Mouse (Mus musculus) urinary bladder, postnatal 14 days (tissue): ENCODE data around the gene Gprc6a.

Source experiments
- DNase-seq: peaks from one replicate; pipeline ENCODE4 v3.0.0; 2021; ENCODE audit warnings: low spot score

The Gprc6a gene

DNA sequence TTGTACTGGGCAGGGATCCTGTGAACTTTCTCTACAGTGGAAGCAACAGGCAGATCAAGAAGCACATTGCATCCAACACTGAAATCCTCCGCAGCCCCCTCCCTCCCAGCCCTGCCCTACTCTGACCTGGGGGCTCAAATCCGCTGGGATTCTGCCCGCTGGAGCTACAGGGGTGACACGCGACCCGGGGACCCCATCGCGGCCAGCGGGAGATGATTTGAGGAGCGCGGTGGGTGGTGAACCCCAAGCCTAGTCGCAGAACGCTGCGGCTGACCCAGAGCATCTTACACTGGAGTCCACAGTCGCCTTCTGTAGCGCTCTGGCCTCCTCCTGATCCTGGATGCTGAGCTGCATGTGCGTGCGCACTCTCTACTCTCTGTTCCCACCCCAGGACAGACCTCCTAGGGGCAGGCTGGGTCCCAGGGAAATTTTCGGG, 41.1 kb downstream of the Gprc6a start, which contains the start of gene Fam162b:
TSS of gene Fam162b (minus strand) at position 379 of the 436 bp plus-strand sequence.
- DNase-seq: no peak

DNA sequence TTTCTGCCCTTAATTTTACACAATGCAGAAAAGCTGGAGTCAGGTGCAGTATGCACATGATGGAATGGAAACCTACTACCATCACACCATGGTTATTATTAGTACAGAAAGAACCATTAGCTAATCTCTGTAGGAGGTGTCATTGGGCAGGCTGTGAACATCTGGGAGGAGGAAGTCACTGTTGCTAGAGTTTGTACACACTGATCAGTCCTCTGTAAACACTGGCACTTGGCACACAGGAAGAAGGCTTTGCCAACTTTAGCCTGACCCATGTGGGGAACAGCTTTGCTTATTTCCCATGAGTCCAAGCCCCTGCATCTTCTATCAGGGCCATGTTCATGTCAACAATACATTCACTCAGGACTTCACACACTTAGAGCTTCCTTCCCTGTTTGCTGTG, 46.3 kb downstream of the Gprc6a start:
- no peak for DNase-seq

DNA sequence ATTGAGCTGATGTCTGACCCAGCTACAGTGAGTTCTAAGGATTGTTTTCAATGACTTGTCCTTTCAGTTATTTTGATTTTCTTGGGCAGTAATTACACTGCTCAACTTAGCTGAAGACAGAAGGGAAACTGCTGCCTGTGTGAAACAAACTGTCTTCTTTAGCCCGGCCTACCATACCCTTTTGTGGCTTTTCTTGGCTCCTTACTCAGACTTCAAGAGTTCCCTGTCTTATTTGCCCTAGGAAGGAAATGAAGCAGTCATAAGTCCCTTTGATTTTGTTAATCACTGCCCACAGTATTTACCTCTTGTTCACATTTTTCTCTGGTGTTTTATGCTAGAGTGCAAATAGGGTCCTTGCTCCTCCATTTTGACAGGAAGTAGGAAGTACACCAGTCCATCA, 46.9 kb downstream of the Gprc6a start:
- DNase-seq: no peak

DNA sequence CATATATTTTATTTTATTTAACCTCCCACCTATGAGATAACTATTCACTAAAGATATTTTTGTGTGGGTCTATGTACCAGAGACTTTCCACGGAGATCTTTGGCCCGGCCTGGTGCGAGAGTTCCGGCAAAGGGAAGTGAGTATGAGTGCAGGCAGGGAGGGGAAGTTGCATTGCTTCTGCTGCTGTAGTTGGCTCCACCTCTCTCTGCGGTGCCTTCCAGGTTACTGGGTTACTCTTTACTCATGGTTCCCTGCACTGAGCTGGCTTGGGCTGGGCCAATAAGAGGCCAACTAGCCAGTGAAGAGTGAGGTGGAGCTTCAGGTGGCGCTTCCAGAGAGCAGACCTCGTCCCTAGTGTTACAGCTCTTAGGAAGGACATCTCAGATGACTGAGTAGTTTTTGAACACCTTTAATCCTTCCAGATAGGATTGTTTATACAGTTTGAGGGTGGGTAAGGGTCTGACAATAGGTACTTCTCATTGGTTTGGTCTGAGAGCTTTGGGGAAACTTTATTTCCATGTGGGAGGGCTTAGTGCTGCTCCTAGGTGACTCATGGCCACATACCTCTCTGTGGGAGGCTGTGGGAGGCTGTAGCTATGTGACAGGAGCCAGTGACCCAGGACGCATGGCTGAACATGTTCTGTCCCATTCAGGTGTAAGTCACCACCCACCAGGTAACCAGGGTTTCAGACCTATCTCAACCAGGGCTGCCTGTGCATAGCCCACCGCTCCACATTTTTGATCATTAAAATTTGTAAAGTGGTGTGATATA, 59.9 kb downstream of the Gprc6a start:
- DNase-seq: no peak
